In genomic region chr7:120271135-120271991, GRCm38 (mm10) we compare ENCODE assay signal across 23 mouse cellular contexts. TPM values are rescaled to one million over a fixed set of nuclear protein-coding genes. Genes with fewer than 3 reads are reported as not detected.
A peak's percentile ranks its signal among the peaks of the same experiment; 100 is the strongest.
DNase-seq lines count a peak whose midpoint lies in the region; ATAC-seq and TF ChIP-seq lines count a peak whose summit lies in the region.
"Had no signal": no experiment of that assay in that cellular context is flagged by ENCODE, and none has a peak within 500 bp of the region (broad histone marks: within the 10 kb centered on the region; RNA-seq: fewer than 3 reads in every experiment).

No protein-coding gene starts in this region.

- peak overlapping the region; percentile 4; the same call in 1 of the 2 replicates for H3K4me2 ChIP-seq in forebrain, embryonic 14.5 days (ENCODE audit: low read length)
- no peak overlapping the region for H3K4me2 ChIP-seq in intestine, embryonic 15.5 days (replicated peaks)
- H3K4me2 ChIP-seq: embryonic facial prominence, embryonic 12.5 days; hindbrain, embryonic 13.5 days had no signal

- no peak overlapping the region for H3K4me3 ChIP-seq in forebrain, embryonic 14.5 days (ENCODE audit: low read depth, low read length)
- H3K4me3 ChIP-seq in forebrain, embryonic 10.5 days: no peak overlapping the region
- no peak overlapping the region for H3K4me3 ChIP-seq in intestine, embryonic 15.5 days (replicated peaks)
- H3K4me3 ChIP-seq: embryonic facial prominence, embryonic 12.5 days; heart, embryonic 10.5 days; hindbrain, embryonic 13.5 days had no signal

- WGBS in forebrain, embryonic 14.5 days: 56% methylated on average over 7 of the region's 7 CpGs
- WGBS in forebrain, embryonic 10.5 days: 87% methylated on average over 7 of the region's 7 CpGs
- WGBS in intestine, embryonic 15.5 days: 80% methylated on average over 7 of the region's 7 CpGs

- no peaks in the 10 kb centered on the region; the same call in none of the 2 replicates for H3K4me1 ChIP-seq in forebrain, embryonic 14.5 days (ENCODE audit: control insufficient read depth, insufficient read depth, low read length)
- no peaks in the 10 kb centered on the region for H3K4me1 ChIP-seq in forebrain, embryonic 10.5 days
- H3K4me1 ChIP-seq in intestine, embryonic 15.5 days (replicated peaks): no peaks in the 10 kb centered on the region
- H3K4me1 ChIP-seq: embryonic facial prominence, embryonic 12.5 days; heart, embryonic 10.5 days; hindbrain, embryonic 13.5 days had no signal

- peak; percentile 87 for ATAC-seq in forebrain, embryonic 14.5 days
- ATAC-seq in intestine, embryonic 15.5 days: no peak
- ATAC-seq: intestine, postnatal 0 days had no signal

- H3K36me3 ChIP-seq in forebrain, embryonic 14.5 days (ENCODE audit: control insufficient read depth, insufficient read depth, low read length): no peaks in the 10 kb centered on the region
- H3K36me3 ChIP-seq in forebrain, embryonic 10.5 days (replicated peaks): no peaks in the 10 kb centered on the region
- H3K36me3 ChIP-seq in intestine, embryonic 15.5 days: no peaks in the 10 kb centered on the region
- H3K36me3 ChIP-seq: embryonic facial prominence, embryonic 12.5 days; heart, embryonic 10.5 days; hindbrain, embryonic 13.5 days had no signal

- no peaks in the 10 kb centered on the region for H3K27me3 ChIP-seq in forebrain, embryonic 14.5 days (replicated peaks; ENCODE audit: control insufficient read depth, insufficient read depth, low read length)
- H3K27me3 ChIP-seq in forebrain, embryonic 10.5 days (ENCODE audit: poor library complexity, severe bottlenecking): no peaks in the 10 kb centered on the region
- H3K27me3 ChIP-seq in intestine, embryonic 15.5 days (replicated peaks): no peaks in the 10 kb centered on the region
- H3K27me3 ChIP-seq: embryonic facial prominence, embryonic 12.5 days; hindbrain, embryonic 13.5 days had no signal

- H3K27ac ChIP-seq in forebrain, embryonic 14.5 days (ENCODE audit: low read depth, low read length): peak overlapping the region; percentile 60
- no peak overlapping the region for H3K27ac ChIP-seq in forebrain, embryonic 10.5 days
- no peak overlapping the region for H3K27ac ChIP-seq in intestine, embryonic 15.5 days
- H3K27ac ChIP-seq: embryonic facial prominence, embryonic 12.5 days; heart, embryonic 10.5 days; hindbrain, embryonic 13.5 days had no signal

- DNase-seq in forebrain, embryonic 14.5 days (ENCODE audit: low spot score): peak; percentile 76
- no peak for DNase-seq in forebrain, embryonic 10.5 days (ENCODE audit: extremely low spot score, low spot score)
- DNase-seq in brain, adult 2 months (ENCODE audit: low read depth, low spot score): peak; percentile 24
- DNase-seq in brain, embryonic 14.5 days (ENCODE audit: low read depth): peak; percentile 79
- DNase-seq in layer of hippocampus, adult 8-10 months (ENCODE audit: low spot score in 2 of 2): peak; percentile 3 to 7
- DNase-seq in right cerebral cortex, postnatal 14 days: no peak
- DNase-seq: adrenal gland, adult 8-10 months; embryo, embryonic 11 days; gastrocnemius, postnatal 10 days; heart, postnatal 14 days had no signal

- H3K9ac ChIP-seq in forebrain, embryonic 14.5 days (ENCODE audit: low read length): no peak overlapping the region
- no peak overlapping the region for H3K9ac ChIP-seq in intestine, embryonic 15.5 days
- H3K9ac ChIP-seq: embryonic facial prominence, embryonic 12.5 days; hindbrain, embryonic 13.5 days had no signal

- no peak for TF ChIP-seq POLR2A in brain, embryonic 14.5 days (IDR thresholded peaks at IDR 0.05; ENCODE audit: borderline replicate concordance, extremely low read depth, insufficient read depth, insufficient read length, poor library complexity, severe bottlenecking)

- no peak for TF ChIP-seq CTCF in brain, embryonic 14.5 days (IDR thresholded peaks at IDR 0.05; ENCODE audit: borderline replicate concordance, extremely low read depth, insufficient read depth, insufficient read length)

- no peaks in the 10 kb centered on the region for H3K9me3 ChIP-seq in forebrain, embryonic 14.5 days (replicated peaks; ENCODE audit: control insufficient read depth, low read length)
- no peaks in the 10 kb centered on the region for H3K9me3 ChIP-seq in forebrain, embryonic 10.5 days
- no peaks in the 10 kb centered on the region for H3K9me3 ChIP-seq in intestine, embryonic 15.5 days
- H3K9me3 ChIP-seq: embryonic facial prominence, embryonic 12.5 days; heart, embryonic 10.5 days; hindbrain, embryonic 13.5 days had no signal

RNA-seq across cellular contexts. Expression of gene Abca15, which starts 57.1 kb away (rescaled TPM):
- not detected in 2 replicates for polyA plus RNA-seq in forebrain, embryonic 14.5 days (2014; fragmentation: Nextera tagmentation; extraction: Ambion mirVana)
- polyA plus RNA-seq in forebrain, embryonic 10.5 days (2016; fragmentation: Nextera tagmentation; extraction: Ambion mirVana): not detected in 2 replicates
- not detected in 2 replicates for polyA plus RNA-seq in brain, embryonic 14.5 days (2012; rRNA removed)
- not detected for total RNA-seq in layer of hippocampus, adult 8-10 months (2022)
- polyA plus RNA-seq in intestine, embryonic 15.5 days (2015; fragmentation: Nextera tagmentation; extraction: Ambion mirVana): not detected in 2 replicates
- total RNA-seq: adrenal gland, adult 8-10 months; adrenal gland, postnatal 4 days; common myeloid progenitor, adult 5-6 weeks; ES-E14; gastrocnemius, postnatal 10 days; gastrocnemius, postnatal 4 days; heart, adult 18-20 months; heart, postnatal 14 days; hematopoietic stem cell, adult 5-6 weeks had no signal
- polyA plus RNA-seq: cerebellum, adult 2 months; embryonic facial prominence, embryonic 12.5 days; heart, embryonic 10.5 days; heart, embryonic 14.5 days; hindbrain, embryonic 13.5 days; intestine, postnatal 0 days had no signal

Comparison
In these comparisons a context has a peak if more than half of its experiments do, and no peak if none do; other contexts are left out.
1. DNase-seq: peak in forebrain, embryonic 14.5 days (single experiment), brain, adult 2 months (single experiment), brain, embryonic 14.5 days (single experiment) and layer of hippocampus, adult 8-10 months (2 of 2); none in forebrain, embryonic 10.5 days (single experiment) and right cerebral cortex, postnatal 14 days (single experiment).